Mouse (Mus musculus) embryonic facial prominence, embryonic 10.5 days (tissue): ENCODE data around the gene Sfr1. TPM values are rescaled to one million over a fixed set of nuclear protein-coding genes. Genes with fewer than 3 reads are reported as not detected.

Experiments used
- DNase-seq: peaks from one replicate; pipeline ENCODE4 v3.0.0-alpha.2; 2017; ENCODE audit warnings: low spot score
- H3K27ac ChIP-seq: fragments of 300-500 bp; sonication (generic); replicated peaks from 2 replicates; pipeline ENCODE4 v1.5.1; 2016; ENCODE audit warnings: mild to moderate bottlenecking
- H3K27me3 ChIP-seq: fragments of 300-500 bp; sonication (generic); replicated peaks from 2 replicates; pipeline ENCODE4 v1.6.1; 2016; ENCODE audit warnings: low read depth, mild to moderate bottlenecking; ENCODE audit not compliant: poor library complexity, severe bottlenecking
- H3K36me3 ChIP-seq: fragments of 300-500 bp; sonication (generic); replicated peaks from 2 replicates; pipeline ENCODE4 v1.6.1; 2016; ENCODE audit warnings: mild to moderate bottlenecking, moderate library complexity
- H3K4me1 ChIP-seq: fragments of 300-500 bp; sonication (generic); 2 replicates; pipeline ENCODE4 v1.6.1; 2016
- H3K4me3 ChIP-seq: fragments of 300-500 bp; sonication (generic); 2 replicates; pipeline ENCODE4 v1.5.1; 2016; ENCODE audit warnings: mild to moderate bottlenecking, moderate library complexity
- H3K9me3 ChIP-seq: fragments of 300-500 bp; sonication (generic); 2 replicates; pipeline ENCODE4 v1.6.1; 2016; ENCODE audit warnings: mild to moderate bottlenecking
- whole genome bisulfite sequencing: fragments of 180-500 bp; shearing (Covaris S2); methylation state at CpG from one replicate; pipeline ENCODE4 v1.1.7; 2016; 5-methylcytosine and 5-hydroxymethylcytosine counted together
- microRNA-seq: library from miRNA; unstranded; fragments of <30 nt; microRNA quantifications from one replicate; pipeline ENCODE4, GENCODE M21; 2017
- polyA plus RNA-seq: library from polyadenylated mRNA; unstranded; fragments of >200 nt; fragmentation: Nextera tagmentation; extraction: Ambion mirVana; gene quantifications from 2 replicates; pipeline ENCODE4 v1.2.1, GENCODE M21; 2016

The Sfr1 gene
- polyA plus RNA-seq, 1 experiment from 2014 or later = 300 TPM

DNA sequence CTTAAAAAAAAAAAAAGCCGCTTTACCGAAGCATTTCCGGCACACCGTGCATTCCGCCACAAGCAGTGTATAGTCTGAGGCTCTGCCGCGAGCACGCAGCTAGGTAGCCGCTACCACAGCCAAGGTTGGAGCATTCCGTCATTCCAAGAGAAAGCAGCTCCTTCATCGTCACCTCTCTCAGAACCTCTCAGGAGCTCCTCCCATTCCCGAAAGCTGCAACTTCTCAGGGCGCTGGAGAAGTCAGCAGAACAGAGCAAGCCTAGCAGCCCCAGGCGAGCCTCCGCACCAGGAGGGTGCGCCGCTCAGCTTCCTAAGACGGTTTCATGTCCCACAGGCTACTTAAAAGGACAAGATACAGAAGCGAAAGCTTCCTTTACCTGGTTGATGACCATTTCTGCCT, 24.1 kb downstream of the Sfr1 start:
- Histone ChIP-seq H3K27ac (no peak overlapping the region), H3K36me3 (no peaks in the 10 kb centered on the region), H3K4me3 (no peak overlapping the region), H3K27me3 (no peaks in the 10 kb centered on the region), H3K9me3 (no peaks in the 10 kb centered on the region), H3K4me1 (no peaks in the 10 kb centered on the region)
- 76% methylated on average over 19 of the region's 19 CpGs for WGBS
- DNase-seq = no peak

- no peak overlapping the region for H3K27ac ChIP-seq
- H3K4me1 ChIP-seq = no peaks in the 10 kb centered on the region
- no peaks in the 10 kb centered on the region for H3K9me3 ChIP-seq
- DNase-seq = no peak
- no peak overlapping the region for H3K4me3 ChIP-seq
- H3K36me3 ChIP-seq = no peaks in the 10 kb centered on the region
- WGBS = 82% methylated on average over 6 of the region's 6 CpGs
- H3K27me3 ChIP-seq = no peaks in the 10 kb centered on the region
These were observed 46.4 kb downstream of the Sfr1 start for GRCm38 (mm10) chr19:47777847-47778246.

DNA sequence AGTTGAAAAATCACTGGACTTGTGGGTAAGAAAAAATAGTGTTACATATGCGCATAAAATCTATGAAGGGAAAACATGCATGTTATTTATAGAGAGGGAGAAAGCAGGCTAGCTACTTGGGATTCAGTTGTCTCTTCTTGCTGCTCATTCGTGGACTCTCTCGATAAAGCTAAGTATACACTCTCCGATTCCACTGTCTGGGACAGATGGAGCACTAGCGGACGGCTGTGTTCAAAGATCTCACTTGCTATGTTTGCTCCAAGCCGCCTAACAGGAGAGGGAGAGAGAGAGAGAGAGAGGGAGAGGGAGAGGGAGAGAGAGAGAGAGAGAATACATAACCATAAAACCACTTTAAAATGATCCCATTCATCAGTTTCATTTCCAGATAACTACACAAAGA, 48.7 kb downstream of the Sfr1 start:
- no peak for DNase-seq
- WGBS = 91% methylated on average over 7 of the region's 7 CpGs
- H3K9me3 ChIP-seq = no peaks in the 10 kb centered on the region
- no peaks in the 10 kb centered on the region for H3K36me3 ChIP-seq
- no peak overlapping the region for H3K27ac ChIP-seq
- no peak overlapping the region for H3K4me3 ChIP-seq
- H3K4me1 ChIP-seq = no peaks in the 10 kb centered on the region
- H3K27me3 ChIP-seq = no peaks in the 10 kb centered on the region

GRCm38 (mm10) chr19:47780972-47781371, 49.5 kb downstream of the Sfr1 start:
- Histone ChIP-seq H3K9me3 (no peaks in the 10 kb centered on the region), H3K27me3 (no peaks in the 10 kb centered on the region), H3K4me3 (no peak overlapping the region), H3K36me3 (no peaks in the 10 kb centered on the region), H3K27ac (no peak overlapping the region), H3K4me1 (no peaks in the 10 kb centered on the region)
- no peak for DNase-seq
- WGBS = 73% methylated on average over 11 of the region's 11 CpGs

DNA sequence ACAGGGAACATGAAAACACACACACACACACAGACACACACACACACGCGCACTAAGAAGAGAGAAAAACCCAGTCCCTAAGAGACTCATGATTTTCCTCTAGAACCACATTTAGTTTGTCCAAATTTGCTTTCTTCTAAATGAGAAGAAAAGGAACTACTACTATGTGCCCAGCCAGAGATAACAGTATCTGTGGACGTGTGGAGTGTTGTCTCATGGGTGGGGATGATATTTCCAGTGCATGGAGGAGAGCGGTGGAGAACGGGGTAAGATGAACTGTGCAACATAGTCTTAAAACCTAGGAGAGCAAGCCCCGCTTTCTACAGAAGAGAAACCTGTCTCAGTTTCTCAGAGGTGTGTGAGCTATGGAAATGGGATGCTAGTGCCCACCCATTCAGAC, 52.4 kb downstream of the Sfr1 start:
- Histone ChIP-seq H3K27me3 (no peaks in the 10 kb centered on the region), H3K4me3 (no peak overlapping the region), H3K9me3 (no peaks in the 10 kb centered on the region), H3K4me1 (no peaks in the 10 kb centered on the region), H3K36me3 (no peaks in the 10 kb centered on the region), H3K27ac (no peak overlapping the region)
- 90% methylated on average over 6 of the region's 6 CpGs for WGBS
- DNase-seq = no peak

Small RNA genes lying within 50 kb of the gene (microRNA-seq; reads per million reads assigned to microRNA genes)
- not detected for gene Mir8090

Other genes with a start within 250 kb of the Sfr1 start
- gene Stn1, start 194.2 kb upstream of the Sfr1 start, polyA plus RNA-seq = 68.3 and 70.6 TPM in 2 replicates
- 7.8 and 8.9 TPM in 2 replicates for gene Slk, start 152.0 kb upstream of the Sfr1 start, polyA plus RNA-seq
- gene Col17a1, start 39.6 kb upstream of the Sfr1 start, polyA plus RNA-seq = 0.40 and 1.6 TPM in 2 replicates
- gene Gsto1, start 123.3 kb downstream of the Sfr1 start, polyA plus RNA-seq = 189 and 190 TPM in 2 replicates
- gene Gsto2, start 133.9 kb downstream of the Sfr1 start, polyA plus RNA-seq = 0.74 and 1.0 TPM in 2 replicates
- 0.02 and 0.08 TPM in 2 replicates for gene Cfap43, start 187.6 kb downstream of the Sfr1 start, polyA plus RNA-seq
- 19.9 and 21.4 TPM in 2 replicates for gene Itprip, start 187.6 kb downstream of the Sfr1 start, polyA plus RNA-seq
- gene Cfap58, start 206.0 kb downstream of the Sfr1 start, polyA plus RNA-seq = not detected in 2 replicates